Mouse (Mus musculus): ENCODE measurements around the gene Sergef.

- TF ChIP-seq CTCF (IDR thresholded peaks at IDR 0.05; ENCODE audit: low read depth) (no peak), EP300 (IDR thresholded peaks at IDR 0.05; ENCODE audit: low read depth) (no peak)
These were observed 116.4 kb downstream of the Sergef start for GRCm38 (mm10) chr7:46523215-46523614.

All from liver, embryonic 14.5 days (tissue).